Mouse (Mus musculus) adrenal gland (tissue): Measurements from ENCODE around the gene Fbxl14.
"Not testable (repeated sequence)": the region's sequence is repeated elsewhere in the genome, so short reads cannot be mapped to it uniquely, and the experiment has no call there.

Experiments
- intact Hi-C: fragments of 180-260 bp; cut with DNase I; formaldehyde crosslinking; loops from one replicate; pipeline ENCODE4 v1.15.1; 2025

The Fbxl14 gene

GRCm38 (mm10) chr6:119467785-119468059 lies 11.7 kb upstream of the Fbxl14 start:
- intact Hi-C loops, result no loop called here

- intact Hi-C loops, result no loop called here
Observed at GRCm38 (mm10) chr6:119470777-119471176, 8.7 kb upstream of the Fbxl14 start.

GRCm38 (mm10) chr6:119472135-119472534 lies 7.3 kb upstream of the Fbxl14 start:
- intact Hi-C loops, result no loop called here

GRCm38 (mm10) chr6:119472705-119473104 lies 6.8 kb upstream of the Fbxl14 start:
- intact Hi-C loops, result no loop called here

- intact Hi-C loops, result no loop called here
Observed at GRCm38 (mm10) chr6:119473446-119473845, 6.0 kb upstream of the Fbxl14 start.

GRCm38 (mm10) chr6:119473992-119474391 lies 5.5 kb upstream of the Fbxl14 start:
- intact Hi-C loops, result no loop called here

- intact Hi-C loops, result no loop called here
Observed at GRCm38 (mm10) chr6:119475988-119476387, 3.5 kb upstream of the Fbxl14 start.

- intact Hi-C loops, result no loop called here
Observed at GRCm38 (mm10) chr6:119477686-119478310, 1.7 kb upstream of the Fbxl14 start.

- intact Hi-C loops, result no loop called here
Observed at GRCm38 (mm10) chr6:119478560-119479342, 717 bp upstream of the Fbxl14 start.

GRCm38 (mm10) chr6:119479876-119480705 lies 623 bp downstream of the Fbxl14 start:
- intact Hi-C loops, result no loop called here

- intact Hi-C loops, result no loop called here
Observed at GRCm38 (mm10) chr6:119480706-119481331, 1.4 kb downstream of the Fbxl14 start.

- intact Hi-C loops, result not testable (repeated sequence)
Observed at GRCm38 (mm10) chr6:119481741-119482390, 2.4 kb downstream of the Fbxl14 start.

- intact Hi-C loops, result no loop called here
Observed at GRCm38 (mm10) chr6:119482958-119483600, 3.6 kb downstream of the Fbxl14 start.

- intact Hi-C loops, result no loop called here
Observed at GRCm38 (mm10) chr6:119485486-119485885, 6.0 kb downstream of the Fbxl14 start.

- intact Hi-C loops, result no loop called here
Observed at GRCm38 (mm10) chr6:119486381-119487084, 7.1 kb downstream of the Fbxl14 start.

- intact Hi-C loops, result no loop called here
Observed at GRCm38 (mm10) chr6:119487085-119487458, 7.6 kb downstream of the Fbxl14 start.

GRCm38 (mm10) chr6:119487619-119488018 lies 8.2 kb downstream of the Fbxl14 start:
- intact Hi-C loops, result loop anchor here (2.0 kb wide), 1 partner anchor 221 kb away; no protein-coding TSS in a partner anchor

- intact Hi-C loops, result loop anchor here (2.0 to 10.0 kb wide), 3 partner anchors 219 to 705 kb away; no protein-coding TSS in a partner anchor
Observed at GRCm38 (mm10) chr6:119489765-119490164, 10.3 kb downstream of the Fbxl14 start.

GRCm38 (mm10) chr6:119490549-119490948 lies 11.1 kb downstream of the Fbxl14 start:
- intact Hi-C loops, result loop anchor here (10.0 kb wide), 2 partner anchors 434 to 704 kb away; no protein-coding TSS in a partner anchor

- intact Hi-C loops, result loop anchor here (10.0 kb wide), 2 partner anchors 434 to 704 kb away; no protein-coding TSS in a partner anchor
Observed at GRCm38 (mm10) chr6:119491006-119491405, 11.5 kb downstream of the Fbxl14 start.
